Comparison of ENCODE assay signal across 8 mouse cellular contexts in genomic region chr9:119093419-119094295, GRCm38 (mm10). TPM values are rescaled to one million over a fixed set of nuclear protein-coding genes. Genes with fewer than 3 reads are reported as not detected.
DNase-seq lines count a peak whose midpoint lies in the region; ATAC-seq and TF ChIP-seq lines count a peak whose summit lies in the region.

Gene Plcd1 (minus strand): TSS chr9:119093502.

- H3K36me3 ChIP-seq in hindbrain, embryonic 14.5 days (replicated peaks; ENCODE audit: control insufficient read depth, insufficient read depth), result no peaks in the 10 kb centered on the region

- no peaks in the 10 kb centered on the region for H3K9me3 ChIP-seq in hindbrain, embryonic 14.5 days (ENCODE audit: control insufficient read depth, low read length)

- peak; percentile 73 for DNase-seq in ZHBTc4 (ENCODE audit: low read depth, low spot score)
- peak; percentile 77 for DNase-seq in cerebellum, postnatal 4 days (ENCODE audit: low spot score in 2 of 2)
- DNase-seq in gastrocnemius, adult 2 months, result peak; percentile 99
- DNase-seq in hindbrain, embryonic 14.5 days (ENCODE audit: low spot score), result peak; percentile 64
- DNase-seq in left cerebral cortex, adult 11 months (ENCODE audit: low spot score), result peak; percentile 68
- DNase-seq in lung, postnatal 14 days, result peak; percentile 88
- DNase-seq in right cerebral cortex, adult 2 months (ENCODE audit: low spot score in 2 of 2), result peak; percentile 74 to 84

- intact Hi-C loops in gastrocnemius, adult 2 months (cut with DNase I), result no loop called here

- peak within 1 kb of the TSS; percentile 93 for H3K4me3 ChIP-seq in gastrocnemius, adult 2 months
- H3K4me3 ChIP-seq in hindbrain, embryonic 14.5 days (replicated peaks; ENCODE audit: low read length), result peak within 1 kb of the TSS; percentile 49

- H3K27me3 ChIP-seq in hindbrain, embryonic 14.5 days (ENCODE audit: control insufficient read depth, insufficient read depth, low read length), result peaks cover 16% of the 10 kb centered on the region; the same call in 1 of the 2 replicates

- H3K9ac ChIP-seq in hindbrain, embryonic 14.5 days, result peak within 1 kb of the TSS; percentile 63

- peak; percentile 11; the same call in 1 of the 2 replicates for TF ChIP-seq CTCF in gastrocnemius, adult 2 months (IDR thresholded peaks at IDR 0.05)

- peak within 1 kb of the TSS; percentile 95 for H3K27ac ChIP-seq in gastrocnemius, adult 2 months
- H3K27ac ChIP-seq in hindbrain, embryonic 14.5 days, result peak within 1 kb of the TSS; percentile 61; the same call in 1 of the 2 replicates

- peak; percentile 85 for ATAC-seq in hindbrain, embryonic 14.5 days (ENCODE audit: low FRiP score)
- no peak for ATAC-seq in monocyte, adult 5-6 weeks (replicated peaks; ENCODE audit: insufficient number of reproducible peaks, low FRiP score, low TSS enrichment, poor library complexity, severe bottlenecking)

- WGBS in hindbrain, embryonic 14.5 days, result 12% methylated on average over 44 of the region's 45 CpGs

- peak within 1 kb of the TSS; percentile 64 for H3K4me2 ChIP-seq in hindbrain, embryonic 14.5 days (replicated peaks)

- peaks cover 31% of the 10 kb centered on the region for H3K4me1 ChIP-seq in hindbrain, embryonic 14.5 days (replicated peaks; ENCODE audit: control insufficient read depth, insufficient read depth, low read length)

RNA-seq across cellular contexts. Expression of gene Plcd1, which starts in this region (rescaled TPM):
- total RNA-seq in gastrocnemius, adult 2 months (2021), result 1 to 10 TPM; 7.6 to 9.6 TPM
- polyA plus RNA-seq in hindbrain, embryonic 14.5 days (2014; fragmentation: Nextera tagmentation; extraction: Ambion mirVana), result 15.9 and 16.7 TPM in 2 replicates
- 0.10 TPM in 1 of 3 replicates, not detected in the others for total RNA-seq in monocyte, adult 5-6 weeks (2017)
